Mouse (Mus musculus): ENCODE data around the gene Hdac4.

Hdac4 gene

DNA sequence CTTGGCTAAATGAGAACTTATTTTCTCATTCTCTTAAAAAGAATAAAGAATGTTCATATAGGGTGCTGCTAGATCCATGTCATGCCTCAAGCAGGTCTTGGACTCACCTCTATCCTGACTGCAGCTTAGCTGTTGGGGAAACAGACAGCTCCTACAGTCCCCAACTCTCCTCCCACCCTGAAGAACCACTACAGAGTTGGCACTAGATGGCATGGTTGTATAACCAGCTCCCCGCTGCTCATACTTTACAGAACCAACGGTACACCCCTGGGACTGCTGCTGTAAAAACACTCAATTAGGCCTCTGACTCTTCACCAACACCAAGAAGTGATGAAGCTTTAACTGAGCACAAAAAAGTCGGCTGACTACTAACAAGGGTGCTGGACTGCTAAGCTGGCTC, 235.6 kb downstream of the Hdac4 start:
- peak; percentile 44 for DNase-seq

DNA sequence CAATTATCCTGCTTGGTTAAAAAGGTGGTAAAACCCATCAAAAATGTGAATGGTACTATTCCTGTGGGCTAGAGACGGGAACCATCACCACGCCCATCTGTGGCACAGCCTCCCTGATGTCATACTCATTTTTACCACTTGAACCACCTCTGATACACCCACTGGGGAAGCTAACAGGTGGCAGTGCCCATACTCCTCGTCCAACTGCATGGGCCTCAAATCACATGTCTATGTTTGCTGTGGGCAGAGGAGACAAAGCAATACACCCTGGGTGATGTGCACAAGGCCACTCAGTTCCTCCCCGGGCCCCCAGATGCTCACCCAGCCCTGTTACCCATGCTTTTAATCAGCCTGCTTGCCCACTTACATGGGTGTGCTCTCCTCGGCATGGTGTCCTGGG, 236.5 kb downstream of the Hdac4 start:
- no peak for DNase-seq

DNA sequence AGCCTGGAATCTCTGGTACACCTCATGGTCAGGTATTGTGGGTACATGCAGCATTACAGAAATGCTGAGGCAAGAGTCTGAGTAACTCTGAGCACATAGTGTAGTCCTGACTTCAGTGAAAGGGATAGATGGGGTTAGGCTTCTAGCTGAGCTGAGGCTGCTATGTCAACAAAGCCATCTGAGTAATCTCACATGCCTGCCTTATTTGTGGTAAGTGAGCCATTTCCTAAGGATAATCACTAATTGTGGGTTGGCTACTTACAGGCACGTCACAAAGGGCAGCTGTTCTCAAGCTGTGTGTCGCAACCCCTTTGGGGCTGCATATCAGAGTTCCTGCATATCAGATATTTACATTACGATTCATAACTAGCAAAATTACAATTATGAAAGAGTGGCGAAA, 239.3 kb downstream of the Hdac4 start:
- no peak for DNase-seq

DNA sequence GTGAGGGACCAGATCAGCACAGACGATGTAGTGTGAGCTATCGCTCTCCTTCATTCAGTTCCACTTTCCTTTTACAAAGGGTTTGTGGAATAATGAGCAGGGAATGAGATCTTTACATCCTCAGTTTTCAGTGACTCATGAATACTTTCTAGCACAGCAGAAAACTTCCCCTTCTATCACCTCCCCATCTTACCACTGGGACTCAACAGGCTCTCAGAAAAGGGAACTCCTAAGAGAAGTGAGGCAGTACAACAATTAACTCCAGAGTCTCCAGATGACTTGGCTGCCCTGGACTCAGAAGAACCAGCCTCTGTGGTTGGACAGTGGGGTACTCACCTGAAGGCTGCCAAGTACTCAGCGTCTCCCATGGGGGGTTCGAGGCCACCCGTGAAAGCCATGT, 240.5 kb downstream of the Hdac4 start:
- no peak for DNase-seq

DNA sequence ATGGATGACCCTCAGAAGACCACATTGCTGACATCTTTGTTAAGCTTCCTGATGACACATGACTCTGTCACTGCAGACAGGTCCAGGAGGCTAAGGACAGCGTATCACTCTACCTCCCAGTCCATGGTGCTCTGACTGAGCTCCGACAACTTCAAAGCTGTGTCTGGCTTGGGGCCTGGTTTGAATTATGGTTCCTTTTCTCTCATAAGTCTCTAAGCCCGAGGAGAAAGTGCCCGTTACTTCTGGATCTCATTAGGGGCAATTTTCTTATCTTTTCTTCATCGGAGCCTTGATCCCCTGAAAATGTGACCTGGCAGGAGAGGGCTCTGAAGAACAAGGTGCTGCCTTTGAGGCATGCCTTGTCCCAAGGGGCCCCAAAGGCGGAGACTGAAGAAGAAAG, 242.6 kb downstream of the Hdac4 start:
- DNase-seq: no peak

DNA sequence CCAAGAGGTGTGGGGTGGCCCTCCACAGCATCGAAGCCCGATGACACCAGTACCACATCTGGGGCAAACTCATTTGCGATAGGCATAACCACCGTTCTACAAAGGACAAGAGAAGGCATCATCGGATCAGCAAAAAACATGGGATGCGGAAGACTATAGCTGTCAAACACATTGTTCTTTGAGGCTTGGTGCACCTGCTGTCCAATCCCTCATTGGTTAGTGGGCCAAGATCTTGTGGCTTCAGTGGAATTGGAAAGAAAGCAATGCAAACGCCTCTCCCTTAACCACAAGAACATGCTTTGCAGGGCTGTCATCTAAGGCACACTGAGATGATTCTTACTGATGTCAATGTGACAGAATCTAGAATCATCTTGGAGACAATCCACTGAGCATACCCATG, 248.1 kb downstream of the Hdac4 start:
- no peak for DNase-seq

DNA sequence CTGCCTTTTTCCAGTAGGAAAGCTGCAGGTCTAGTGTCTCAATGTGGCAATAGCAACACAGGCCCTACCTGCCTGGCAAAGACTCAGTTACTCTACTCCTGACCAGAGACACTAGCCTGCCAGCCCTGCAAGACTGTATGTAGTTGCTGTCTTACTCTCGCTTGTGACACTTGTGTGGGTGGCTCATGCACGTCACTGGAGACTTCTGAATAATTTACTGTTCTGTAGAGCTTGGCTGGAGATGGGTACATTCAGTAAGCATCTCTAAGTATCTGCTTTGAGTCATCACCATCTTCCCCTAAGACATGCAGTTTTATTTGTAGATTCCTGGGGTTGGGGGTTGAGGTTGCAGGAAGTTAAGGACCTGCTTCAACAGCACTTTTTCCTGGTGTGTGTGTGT, 252.9 kb downstream of the Hdac4 start:
- DNase-seq: peak; percentile 82

DNA sequence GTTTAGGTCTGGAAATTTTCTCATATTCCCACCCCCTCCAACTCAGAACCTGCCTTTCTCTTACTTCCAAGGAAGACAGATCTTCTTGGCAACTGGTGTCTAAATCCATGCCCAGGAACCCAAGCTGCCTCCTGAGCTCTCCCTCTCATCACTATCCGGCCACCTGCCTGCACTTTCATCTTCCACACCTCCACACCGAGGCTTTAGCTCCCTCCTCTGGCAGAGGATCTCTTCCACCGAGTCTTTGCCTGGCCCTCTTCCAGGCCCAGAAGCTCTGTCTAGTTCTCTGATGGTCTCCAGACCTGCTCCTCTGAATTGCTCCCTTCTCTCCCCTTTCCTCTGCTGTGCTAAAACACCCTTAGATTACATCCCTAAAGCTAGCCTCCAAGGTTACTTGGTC, 253.5 kb downstream of the Hdac4 start:
- peak; percentile 49 for DNase-seq

DNA sequence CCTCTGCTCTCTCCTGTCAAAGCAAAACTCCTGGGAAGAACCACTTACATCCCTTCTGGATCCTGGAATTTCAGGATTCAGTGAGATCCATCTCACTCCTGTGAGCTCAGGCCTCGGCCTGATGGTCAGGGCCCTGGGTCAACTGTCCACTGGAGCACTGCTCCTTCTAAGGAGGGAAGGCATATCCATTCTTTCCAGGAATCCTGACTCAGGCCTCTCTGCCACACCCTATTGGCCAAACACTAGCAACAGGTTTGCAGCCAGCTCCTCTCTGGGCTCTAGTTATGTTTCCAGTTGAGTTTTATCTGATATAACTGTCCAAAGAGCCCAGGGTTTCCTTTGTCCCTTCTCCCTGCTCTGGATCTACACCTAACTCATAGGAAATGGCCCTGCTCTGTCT, 254.4 kb downstream of the Hdac4 start:
- DNase-seq: no peak

DNA sequence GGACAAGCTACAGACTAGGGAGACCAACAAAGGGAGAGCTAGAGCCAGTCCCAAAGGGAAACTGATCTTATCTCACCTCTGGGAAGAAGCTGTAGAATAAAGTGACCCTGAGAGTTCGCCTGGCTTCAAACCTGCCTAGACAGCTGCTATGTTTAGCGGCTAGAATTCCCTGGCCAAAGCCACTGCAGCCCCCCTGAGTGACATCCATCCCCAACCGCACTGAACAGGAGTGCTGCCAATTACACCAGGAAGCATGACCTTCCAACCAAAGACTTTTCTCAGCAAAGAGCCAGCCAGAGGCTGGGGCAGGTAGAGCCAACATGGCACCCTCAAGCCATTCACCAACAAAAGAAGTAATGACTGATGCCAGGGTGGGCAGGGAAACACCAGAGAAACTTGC, 260.3 kb downstream of the Hdac4 start:
- DNase-seq: no peak

DNA sequence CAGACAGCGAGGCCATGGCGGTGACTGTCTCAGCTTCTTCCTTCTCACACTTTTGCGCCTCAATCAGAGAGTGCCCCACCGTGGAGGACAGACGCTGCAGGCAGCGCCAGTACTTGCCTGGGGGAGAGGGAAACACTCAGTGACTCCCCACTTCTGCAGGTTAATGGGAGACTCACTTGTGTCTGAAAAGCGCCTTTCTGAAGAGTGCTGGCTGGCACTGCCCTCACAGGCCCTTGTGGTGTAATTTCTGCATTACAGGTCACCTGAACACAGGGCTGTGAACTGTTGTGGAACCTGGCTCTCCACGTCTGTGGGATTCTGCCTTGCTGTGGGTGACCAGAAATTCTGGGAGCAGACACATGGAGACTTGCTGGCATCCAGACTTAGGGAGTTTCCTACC, 261.8 kb downstream of the Hdac4 start:
- no peak for DNase-seq

DNA sequence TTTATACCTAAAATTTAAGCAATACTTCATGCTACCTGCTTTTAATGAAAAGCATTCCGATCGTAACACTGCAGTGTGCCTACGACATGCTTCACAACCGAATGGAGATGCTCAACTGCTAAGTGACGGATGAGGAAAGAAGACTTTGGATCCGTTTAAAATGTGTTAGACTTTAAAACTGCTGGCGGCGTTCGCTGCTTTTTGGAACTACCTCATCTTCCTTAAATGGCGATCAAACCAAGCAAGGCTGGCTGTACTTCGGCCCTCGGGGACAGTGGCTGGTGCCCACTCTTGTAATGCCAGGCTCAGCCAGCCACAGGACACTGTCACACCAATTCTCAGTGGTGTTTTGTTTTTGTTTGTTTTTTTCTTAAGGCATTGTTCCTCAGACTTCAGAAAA, 263.3 kb downstream of the Hdac4 start:
- DNase-seq: no peak

DNA sequence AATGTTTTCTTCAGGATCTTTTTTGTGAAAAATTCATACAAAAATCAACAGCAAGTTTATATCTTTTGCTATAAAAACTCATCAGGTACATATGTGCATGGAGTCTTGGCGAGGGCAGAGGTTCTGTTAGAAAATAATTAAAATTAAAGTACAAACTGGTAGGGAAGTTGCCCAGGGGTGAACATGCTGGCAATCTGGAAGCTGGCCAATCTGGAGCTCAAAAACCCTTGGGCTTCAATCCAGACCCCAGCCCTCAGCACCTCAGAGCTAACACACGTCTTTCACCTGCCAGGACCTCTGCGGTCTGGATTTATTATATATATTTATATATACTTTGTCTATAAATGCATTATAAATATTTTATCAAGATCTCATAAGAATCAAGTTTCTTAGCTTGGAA, 263.7 kb downstream of the Hdac4 start:
- no peak for DNase-seq

DNA sequence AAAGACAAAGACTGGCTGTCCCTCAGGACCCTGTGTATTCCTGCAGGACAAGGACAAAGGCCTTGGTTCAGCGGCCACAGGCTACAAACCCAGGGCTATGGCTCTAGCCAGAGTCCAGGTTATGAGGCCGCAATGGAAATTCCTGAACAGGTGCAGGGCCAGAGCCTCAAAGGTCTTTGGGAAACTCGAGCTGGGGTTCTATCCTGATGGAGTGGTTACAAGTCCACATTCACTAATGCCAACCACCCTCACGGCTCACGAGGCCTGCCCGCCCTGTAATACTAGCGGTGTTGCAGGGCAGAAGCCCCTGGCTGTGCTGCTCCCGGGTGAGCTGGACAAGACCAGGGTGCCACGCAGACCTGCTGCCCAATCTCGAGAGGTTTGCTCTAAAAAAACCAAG, 264.3 kb downstream of the Hdac4 start:
- DNase-seq: no peak

DNA sequence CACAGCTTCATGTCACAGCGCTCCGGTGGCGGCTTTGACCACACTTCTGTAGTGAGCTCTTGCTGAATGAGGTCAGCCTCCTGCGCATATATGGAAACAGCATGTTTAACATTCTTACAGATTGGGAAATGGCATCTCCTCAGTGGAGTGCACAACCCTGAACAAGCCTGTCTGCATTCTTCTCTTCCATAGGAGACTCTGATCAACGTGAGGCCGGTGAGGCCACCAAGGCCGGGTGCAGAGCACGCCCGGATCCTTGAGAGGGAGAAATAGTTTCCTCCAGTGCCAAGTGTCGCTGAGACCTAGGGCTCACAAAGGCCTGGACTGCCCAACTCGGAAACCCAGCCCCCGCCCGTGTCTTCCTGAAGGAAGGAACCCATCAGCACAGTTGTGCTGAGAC, 266.4 kb downstream of the Hdac4 start:
- DNase-seq: no peak

DNA sequence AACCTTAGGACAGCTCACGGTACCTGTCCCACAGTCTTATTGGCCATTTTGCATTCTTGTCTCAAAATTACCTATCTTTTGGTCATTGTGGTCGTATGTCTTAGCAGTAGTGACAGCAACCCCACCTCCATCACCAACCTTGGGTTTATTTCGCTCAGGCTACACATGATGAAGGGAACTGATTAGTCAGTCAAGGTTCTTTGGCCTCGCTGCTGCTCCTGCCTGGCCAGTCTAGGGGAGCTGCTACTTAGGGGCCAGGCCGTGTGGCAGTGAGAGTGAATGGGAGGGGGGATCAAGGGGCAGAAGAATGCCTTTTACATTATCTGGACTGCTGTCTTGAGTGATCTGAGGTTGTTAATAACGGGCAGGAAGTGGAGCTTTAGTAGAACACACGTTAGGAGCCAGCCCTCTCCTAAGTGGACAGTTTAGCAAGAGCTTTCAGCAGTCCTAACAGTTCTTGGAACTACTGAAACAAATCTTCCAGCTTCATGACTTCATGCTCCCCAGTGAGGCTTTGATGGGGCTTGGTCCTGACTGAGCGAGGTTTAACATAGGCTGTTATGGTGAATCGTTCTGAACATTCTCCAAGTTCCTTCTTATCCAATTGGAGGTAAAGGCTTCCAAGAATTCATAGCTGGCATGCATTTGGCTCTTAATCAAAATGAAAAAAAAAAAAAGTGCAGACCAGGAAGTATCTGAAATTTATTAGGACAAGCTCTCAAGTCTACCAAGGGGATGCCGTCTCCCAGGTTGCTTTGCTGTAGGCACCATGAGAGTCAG, 267.8 kb downstream of the Hdac4 start:
- no peak for DNase-seq

DNA sequence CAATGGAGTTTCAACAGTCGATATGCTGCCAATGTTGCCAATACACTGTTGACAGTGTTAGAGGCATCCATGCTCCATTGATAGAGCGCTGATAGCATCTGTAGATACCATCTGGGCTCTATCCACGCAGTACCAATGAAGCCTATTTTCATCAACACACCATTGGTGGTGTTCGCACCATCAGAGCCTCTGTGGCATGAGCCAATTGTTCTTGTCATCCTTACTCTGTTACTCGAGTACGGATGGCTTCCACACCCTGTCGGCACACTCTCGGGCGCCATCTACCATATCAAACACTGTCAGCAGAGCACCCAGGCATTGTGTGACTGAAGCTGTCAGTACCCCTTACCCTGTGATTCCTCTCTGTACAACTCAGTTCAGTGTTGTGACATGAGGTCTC, 271.9 kb downstream of the Hdac4 start:
- no peak for DNase-seq

DNA sequence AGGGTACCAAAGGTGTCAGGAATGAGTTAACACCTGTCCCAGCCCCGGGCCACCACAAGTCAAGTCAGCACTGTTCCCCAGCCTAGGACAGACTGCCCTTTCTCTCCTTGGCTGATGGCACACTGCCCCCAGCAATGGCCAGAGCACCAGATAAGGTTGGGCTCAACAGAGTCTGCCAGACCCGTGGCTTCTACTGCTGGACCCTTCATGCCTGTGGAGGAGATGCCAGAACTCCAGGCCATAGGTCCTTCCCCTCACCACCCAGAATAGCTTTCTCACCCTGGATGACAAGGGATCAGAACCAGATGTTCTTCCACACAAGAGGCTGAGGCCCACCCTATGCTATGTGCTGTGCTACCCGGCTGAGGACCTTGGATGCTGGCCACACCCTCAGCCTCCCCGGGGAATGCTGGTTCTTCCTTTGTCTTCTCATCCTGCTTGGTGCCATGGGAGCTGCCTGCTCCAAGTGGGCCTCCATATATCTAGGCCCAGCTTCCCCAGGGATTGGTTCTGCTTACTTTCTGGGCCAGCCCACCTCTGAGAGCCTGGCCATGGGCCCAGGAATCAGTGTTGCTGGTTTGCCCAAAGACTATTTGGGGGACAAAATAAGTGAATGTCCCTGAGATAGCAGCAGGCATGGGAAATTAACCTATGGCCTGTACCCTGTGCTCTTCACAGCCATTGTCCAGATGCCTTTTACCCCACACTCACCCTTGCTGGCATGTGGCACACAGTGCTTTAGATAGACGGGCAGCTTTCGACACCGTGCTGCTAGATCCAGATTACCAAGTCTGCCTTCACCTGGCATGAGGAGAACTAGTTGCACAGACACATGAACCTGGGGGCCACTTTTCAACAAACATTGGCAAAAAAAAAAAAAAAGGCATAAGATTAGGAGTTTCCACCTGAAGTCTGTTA, 273.0 kb downstream of the Hdac4 start:
- no peak for DNase-seq

DNA sequence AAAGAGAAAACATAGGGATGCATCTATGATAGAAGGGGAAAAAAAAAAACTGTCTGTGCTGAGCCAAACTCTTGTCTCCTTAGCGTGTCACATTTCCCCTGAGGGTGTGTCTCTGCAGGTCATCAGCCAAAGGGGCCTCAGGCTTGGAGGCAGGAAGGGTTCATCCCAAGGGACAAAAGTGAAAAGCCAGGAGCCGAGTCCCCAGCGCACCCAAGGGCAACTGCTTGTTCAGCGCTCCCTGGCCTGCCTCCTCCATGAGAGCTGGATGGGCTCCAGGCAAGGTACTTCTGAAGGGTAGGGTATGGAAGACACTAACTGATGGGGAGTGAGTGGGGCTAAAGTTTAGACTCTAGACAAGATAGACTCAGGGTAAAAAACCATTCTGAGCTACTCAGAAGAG, 273.8 kb downstream of the Hdac4 start:
- no peak for DNase-seq

DNA sequence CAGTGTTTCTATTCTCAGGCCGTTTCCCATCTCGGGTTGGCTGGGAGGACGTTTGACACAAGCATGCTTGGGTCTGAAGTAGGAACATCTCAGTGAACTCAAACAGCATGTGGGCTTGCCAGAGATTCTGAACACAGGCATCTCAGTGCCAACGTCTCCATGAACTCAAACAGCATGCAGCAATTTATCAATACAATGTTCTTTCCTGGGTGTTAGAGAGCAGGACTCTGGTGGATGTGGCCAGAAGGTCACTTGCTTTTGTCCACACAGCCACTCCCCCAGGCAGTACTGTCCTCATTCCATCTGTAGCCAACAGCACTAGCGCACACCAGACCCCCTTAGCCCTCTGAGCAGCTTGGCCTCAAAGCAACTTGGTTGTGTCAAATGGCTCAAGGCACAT, 274.2 kb downstream of the Hdac4 start:
- no peak for DNase-seq

DNA sequence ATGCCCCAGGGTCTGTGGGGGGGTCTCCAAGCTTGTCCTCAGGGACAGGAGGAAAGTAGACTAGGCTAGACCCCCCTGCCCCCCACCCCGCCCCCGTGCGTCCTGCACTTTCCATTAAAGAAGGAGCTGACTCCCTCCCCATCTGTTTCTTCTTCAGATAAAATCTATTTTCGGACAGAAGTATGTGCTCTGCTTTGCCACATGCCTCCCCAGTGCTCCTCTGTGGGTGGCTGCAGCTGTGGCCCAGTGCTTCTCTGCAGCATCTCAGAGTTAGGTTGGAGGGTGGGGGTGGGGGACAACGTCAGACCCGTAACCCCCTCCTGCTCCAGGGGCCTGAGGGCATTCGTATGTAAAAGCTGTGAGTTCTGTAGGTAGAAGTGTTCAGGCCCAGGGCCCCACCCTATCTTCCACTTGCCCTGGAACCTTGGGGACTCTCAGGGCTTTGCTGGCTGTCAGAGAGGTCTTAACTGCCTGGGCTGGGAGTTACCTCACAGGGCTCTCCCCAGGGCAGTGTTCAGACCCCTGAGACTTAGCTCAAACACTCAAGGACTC, 275.4 kb downstream of the Hdac4 start:
- DNase-seq: peak; percentile 74

DNA sequence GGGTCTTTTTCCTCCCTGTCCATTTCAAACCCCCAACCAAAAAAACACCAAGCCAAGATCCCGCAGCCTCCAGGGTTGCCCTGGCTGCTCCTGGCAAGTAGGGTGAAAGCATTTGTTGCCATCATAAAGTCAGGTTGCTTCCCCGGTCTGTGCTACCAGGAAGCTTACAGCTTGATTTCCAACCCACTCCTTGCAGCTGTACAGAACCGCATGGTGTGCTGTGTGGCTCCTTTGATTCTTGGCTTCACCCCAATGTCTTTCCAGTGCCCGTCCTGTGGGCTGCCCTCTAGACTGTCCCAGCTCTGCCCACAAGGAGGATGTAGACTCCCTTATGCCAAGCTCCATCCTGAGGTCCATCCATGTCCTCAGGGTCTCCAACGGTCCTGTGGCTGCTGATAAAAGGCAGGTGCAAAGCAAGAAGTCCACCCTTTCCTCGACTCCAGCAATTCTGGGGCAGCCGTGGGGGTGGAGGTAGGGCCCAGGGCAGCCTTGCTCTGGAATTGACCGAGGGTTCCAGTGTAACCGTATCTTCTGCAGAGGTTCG, 277.2 kb downstream of the Hdac4 start:
- DNase-seq: no peak

DNA sequence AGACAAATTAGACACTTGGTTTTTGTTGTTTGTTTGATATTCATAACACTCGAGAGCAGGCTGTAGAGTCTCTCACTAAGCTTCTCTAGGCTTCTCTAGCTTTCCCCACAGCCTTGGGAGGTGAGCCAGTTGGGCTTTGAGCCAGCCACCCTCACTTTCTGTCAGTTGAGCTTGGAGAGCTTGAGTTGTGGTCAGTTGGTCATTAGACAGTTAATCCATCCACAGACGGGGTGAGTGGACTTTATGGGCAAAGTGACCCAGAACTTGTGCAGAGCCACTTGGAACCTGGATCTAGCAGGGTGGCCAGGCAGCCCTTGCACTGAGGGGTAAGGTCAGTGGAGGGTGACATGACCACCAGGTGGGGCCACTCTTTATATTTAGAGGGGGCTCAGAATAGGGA, 277.9 kb downstream of the Hdac4 start:
- DNase-seq: no peak

DNA sequence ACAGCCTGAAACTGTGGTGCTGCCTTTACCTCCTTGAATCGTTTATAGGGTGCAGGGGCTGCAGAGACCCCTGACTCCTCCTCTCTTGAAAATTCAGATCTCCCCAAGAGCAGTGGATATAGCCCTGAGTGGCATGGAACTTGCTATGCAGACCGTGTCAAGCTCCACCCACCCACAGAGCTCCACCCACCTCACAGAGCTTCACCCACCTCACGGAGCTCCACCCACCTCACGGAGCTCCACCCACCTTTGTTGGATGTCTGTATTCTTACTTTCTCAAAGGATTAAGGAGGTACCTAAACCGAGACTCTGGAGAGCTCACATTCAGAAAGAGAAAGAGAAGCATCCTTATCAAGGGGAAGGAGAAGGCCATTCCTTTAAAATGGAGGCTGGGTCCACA, 279.5 kb downstream of the Hdac4 start:
- DNase-seq: no peak
